Mouse (Mus musculus) embryo, embryonic 10.5 days (tissue): ENCODE data around the gene Armt1.
A peak's percentile ranks its signal among the peaks of the same experiment; 100 is the strongest.

Experiments
- DNase-seq: peaks from one replicate; pipeline ENCODE4 v3.0.0-alpha.2; 2015; ENCODE audit warnings: low spot score

The Armt1 gene

GRCm38 (mm10) chr10:4432123-4432931 is at the start of gene Armt1, which contains the start of gene Rmnd1:
Gene Armt1 (plus strand): TSS chr10:4432467.
Gene Rmnd1 (minus strand): TSS chr10:4432388.
- DNase-seq, result peak; percentile 93

GRCm38 (mm10) chr10:4384244-4384643 is 48.0 kb upstream of the Armt1 start:
- no peak for DNase-seq

- DNase-seq, result peak; percentile 96
Observed at GRCm38 (mm10) chr10:4386609-4387591, 45.4 kb upstream of the Armt1 start.

- DNase-seq, result peak; percentile 76
Observed at GRCm38 (mm10) chr10:4387701-4388383, 44.4 kb upstream of the Armt1 start, which contains the start of gene Zbtb2. Gene Zbtb2 (minus strand): TSS chr10:4388108.

GRCm38 (mm10) chr10:4388384-4388745 is 43.9 kb upstream of the Armt1 start:
- DNase-seq, result peak; percentile 61

- DNase-seq, result no peak
Observed at GRCm38 (mm10) chr10:4389036-4389435, 43.2 kb upstream of the Armt1 start.

GRCm38 (mm10) chr10:4389461-4390112 is 42.7 kb upstream of the Armt1 start:
- no peak for DNase-seq

GRCm38 (mm10) chr10:4390550-4390949 is 41.7 kb upstream of the Armt1 start:
- no peak for DNase-seq

GRCm38 (mm10) chr10:4391076-4391475 is 41.2 kb upstream of the Armt1 start:
- no peak for DNase-seq

- DNase-seq, result no peak
Observed at GRCm38 (mm10) chr10:4391851-4392250, 40.4 kb upstream of the Armt1 start.

- no peak for DNase-seq
Observed at GRCm38 (mm10) chr10:4395321-4395720, 36.9 kb upstream of the Armt1 start.

GRCm38 (mm10) chr10:4398058-4398457 is 34.2 kb upstream of the Armt1 start:
- DNase-seq, result no peak

- DNase-seq, result peak; percentile 84
Observed at GRCm38 (mm10) chr10:4404895-4405491, 27.3 kb upstream of the Armt1 start.

GRCm38 (mm10) chr10:4405511-4405910 is 26.8 kb upstream of the Armt1 start:
- DNase-seq, result no peak

- DNase-seq, result no peak
Observed at GRCm38 (mm10) chr10:4407191-4407590, 25.1 kb upstream of the Armt1 start.

GRCm38 (mm10) chr10:4425245-4425644 is 7.0 kb upstream of the Armt1 start:
- DNase-seq, result no peak

- DNase-seq, result no peak
Observed at GRCm38 (mm10) chr10:4430399-4430798, 1.9 kb upstream of the Armt1 start.

- DNase-seq, result no peak
Observed at GRCm38 (mm10) chr10:4430826-4431225, 1.4 kb upstream of the Armt1 start.

- no peak for DNase-seq
Observed at GRCm38 (mm10) chr10:4431746-4432122, 533 bp upstream of the Armt1 start.

GRCm38 (mm10) chr10:4432996-4433755 is 909 bp downstream of the Armt1 start:
- DNase-seq, result peak; percentile 46
